Mouse (Mus musculus): ENCODE measurements around the gene Arhgap23. TPM values are rescaled to one million over a fixed set of nuclear protein-coding genes. Genes with fewer than 3 reads are reported as not detected.

The Arhgap23 gene
- total RNA-seq, 2 experiments from 2014 or later, result 5.9 to 7.5 TPM

GRCm38 (mm10) chr11:97429615-97430014 is 14.3 kb downstream of the Arhgap23 start:
- intact Hi-C loops (cut with DNase I), result no loop called here
- H3K27ac ChIP-seq, result no peak overlapping the region
- no peak for TF ChIP-seq CTCF (IDR thresholded peaks at IDR 0.05)
- H3K4me3 ChIP-seq, result no peak overlapping the region
- DNase-seq, result peak; percentile 44

GRCm38 (mm10) chr11:97432015-97432414 is 16.7 kb downstream of the Arhgap23 start:
- intact Hi-C loops (cut with DNase I), result loop anchor here (1.0 to 2.0 kb wide), 2 partner anchors 23 to 37 kb away; no protein-coding TSS in a partner anchor
- Histone ChIP-seq H3K27ac (no peak overlapping the region), H3K4me3 (no peak overlapping the region)
- DNase-seq, result peak; percentile 77
- peak; percentile 98 for TF ChIP-seq CTCF (IDR thresholded peaks at IDR 0.05)

- intact Hi-C loops (cut with DNase I), result loop anchor here (1.0 to 2.0 kb wide), 2 partner anchors 24 to 36 kb away; no protein-coding TSS in a partner anchor
Observed at GRCm38 (mm10) chr11:97432983-97433539, 17.7 kb downstream of the Arhgap23 start.

GRCm38 (mm10) chr11:97434121-97434520 is 18.8 kb downstream of the Arhgap23 start:
- Histone ChIP-seq H3K4me3 (no peak overlapping the region), H3K27ac (peak overlapping the region; percentile 94; the same call in 1 of the 2 replicates)
- intact Hi-C loops (cut with DNase I), result no loop called here
- DNase-seq, result no peak
- TF ChIP-seq CTCF (IDR thresholded peaks at IDR 0.05), result no peak

More at GRCm38 (mm10) chr11:97432983-97433539, 17.7 kb downstream of the Arhgap23 start:
- no peak overlapping the region for H3K4me3 ChIP-seq
- no peak for DNase-seq
- no peak overlapping the region for H3K27ac ChIP-seq
- TF ChIP-seq CTCF (IDR thresholded peaks at IDR 0.05), result no peak

GRCm38 (mm10) chr11:97434704-97435454 is 19.5 kb downstream of the Arhgap23 start:
- TF ChIP-seq CTCF (IDR thresholded peaks at IDR 0.05), result peak; percentile 52
- Histone ChIP-seq H3K4me3 (peak overlapping the region; percentile 68), H3K27ac (peak overlapping the region; percentile 94)
- peak; percentile 93 for DNase-seq
- intact Hi-C loops (cut with DNase I), result no loop called here

- peak overlapping the region; percentile 94 for H3K27ac ChIP-seq
- DNase-seq, result peak; percentile 49
- H3K4me3 ChIP-seq, result peak overlapping the region; percentile 68
- intact Hi-C loops (cut with DNase I), result no loop called here
- no peak for TF ChIP-seq CTCF (IDR thresholded peaks at IDR 0.05)
Observed at GRCm38 (mm10) chr11:97435808-97436491, 20.6 kb downstream of the Arhgap23 start.

GRCm38 (mm10) chr11:97437745-97438144 is 22.4 kb downstream of the Arhgap23 start:
- DNase-seq, result peak; percentile 80
- Histone ChIP-seq H3K27ac (peak overlapping the region; percentile 94), H3K4me3 (peak overlapping the region; percentile 38)
- TF ChIP-seq CTCF (IDR thresholded peaks at IDR 0.05), result no peak
- intact Hi-C loops (cut with DNase I), result no loop called here

- Histone ChIP-seq H3K4me3 (peak overlapping the region; percentile 35), H3K27ac (peak overlapping the region; percentile 94)
- intact Hi-C loops (cut with DNase I), result no loop called here
- TF ChIP-seq CTCF (IDR thresholded peaks at IDR 0.05), result no peak
- DNase-seq, result peak; percentile 50
Observed at GRCm38 (mm10) chr11:97438868-97439267, 23.5 kb downstream of the Arhgap23 start.

GRCm38 (mm10) chr11:97439935-97440334 is 24.6 kb downstream of the Arhgap23 start:
- peak overlapping the region; percentile 94 for H3K27ac ChIP-seq
- peak overlapping the region; percentile 85 for H3K4me3 ChIP-seq
- peak; percentile 87 for DNase-seq
- TF ChIP-seq CTCF (IDR thresholded peaks at IDR 0.05), result no peak
- intact Hi-C loops (cut with DNase I), result no loop called here

GRCm38 (mm10) chr11:97440441-97440881 is 25.1 kb downstream of the Arhgap23 start:
- Histone ChIP-seq H3K27ac (peak overlapping the region; percentile 94), H3K4me3 (peak overlapping the region; percentile 85)
- peak; percentile 60 for DNase-seq
- intact Hi-C loops (cut with DNase I), result no loop called here
- no peak for TF ChIP-seq CTCF (IDR thresholded peaks at IDR 0.05)

- no peak for TF ChIP-seq CTCF (IDR thresholded peaks at IDR 0.05)
Observed at GRCm38 (mm10) chr11:97441036-97441657, 25.8 kb downstream of the Arhgap23 start.

GRCm38 (mm10) chr11:97441658-97442125 is 26.4 kb downstream of the Arhgap23 start:
- peak; percentile 38 for DNase-seq
- TF ChIP-seq CTCF (IDR thresholded peaks at IDR 0.05), result no peak
- Histone ChIP-seq H3K4me3 (peak overlapping the region; percentile 85), H3K27ac (peak overlapping the region; percentile 94)
- intact Hi-C loops (cut with DNase I), result no loop called here

More at GRCm38 (mm10) chr11:97441036-97441657, 25.8 kb downstream of the Arhgap23 start:
- peak overlapping the region; percentile 94 for H3K27ac ChIP-seq
- peak overlapping the region; percentile 85 for H3K4me3 ChIP-seq
- DNase-seq, result peak; percentile 55
- intact Hi-C loops (cut with DNase I), result no loop called here
